Mouse (Mus musculus) lung, embryonic 16.5 days (tissue): ENCODE data around the gene Postn. TPM values are rescaled to one million over a fixed set of nuclear protein-coding genes. Genes with fewer than 3 reads are reported as not detected.

Experiments used
- ATAC-seq: fragments of 200-750 bp; cut with Nextera tagmentation; 2 replicates; pipeline ENCODE4 v1.8.0; 2017; ENCODE audit warnings: low read depth, mild to moderate bottlenecking, moderate library complexity
- H3K27ac ChIP-seq: fragments of 300-500 bp; sonication (generic); 2 replicates; pipeline ENCODE4 v1.5.1; 2014; ENCODE audit warnings: mild to moderate bottlenecking, control low read depth, low read length
- H3K27me3 ChIP-seq: fragments of 300-500 bp; sonication (generic); 2 replicates; pipeline ENCODE4 v1.6.1; 2014; ENCODE audit warnings: low read depth, low read length, mixed read lengths; ENCODE audit not compliant: control insufficient read depth, insufficient read depth
- H3K36me3 ChIP-seq: fragments of 300-500 bp; sonication (generic); 2 replicates; pipeline ENCODE4 v1.6.1; 2014; ENCODE audit warnings: low read length; ENCODE audit not compliant: control insufficient read depth, insufficient read depth
- H3K4me1 ChIP-seq: fragments of 300-500 bp; sonication (generic); replicated peaks from 2 replicates; pipeline ENCODE4 v1.6.1; 2014; ENCODE audit warnings: low read length, mixed read lengths; ENCODE audit not compliant: control insufficient read depth, insufficient read depth
- H3K4me2 ChIP-seq: fragments of 300-500 bp; sonication (generic); 2 replicates; pipeline ENCODE4 v1.6.1; 2014; ENCODE audit warnings: low read depth, low read length, control low read depth
- H3K4me3 ChIP-seq: fragments of 300-500 bp; sonication (generic); 2 replicates; pipeline ENCODE4 v1.5.1; 2014; ENCODE audit warnings: mild to moderate bottlenecking, low read length, control low read depth
- H3K9ac ChIP-seq: fragments of 300-500 bp; sonication (generic); 2 replicates; pipeline ENCODE4 v1.6.1; 2014; ENCODE audit warnings: low read length, control low read depth
- H3K9me3 ChIP-seq: fragments of 300-500 bp; sonication (generic); 2 replicates; pipeline ENCODE4 v1.6.1; 2016; ENCODE audit warnings: low read length; ENCODE audit not compliant: control insufficient read depth
- WGBS: fragments of 180-500 bp; shearing (Covaris S2); extraction: QIAGEN DNeasy Blood & Tissue Kit; methylation state at CpG from one replicate; pipeline ENCODE4 v1.1.7; 2014; 5-methylcytosine and 5-hydroxymethylcytosine counted together
- polyA plus RNA-seq: library from polyadenylated mRNA; unstranded; fragments of >200 nt; fragmentation: Nextera tagmentation; extraction: Ambion mirVana; gene quantifications from 2 replicates; pipeline ENCODE4 v1.2.1, GENCODE M21; 2015

Postn gene
- polyA plus RNA-seq, 1 experiment from 2014 or later: 177 TPM

- WGBS: 38% methylated on average over 6 of the region's 6 CpGs
- H3K36me3 ChIP-seq: no peaks in the 10 kb centered on the region
- H3K9me3 ChIP-seq: no peaks in the 10 kb centered on the region
- H3K27ac ChIP-seq: no peak overlapping the region
- H3K9ac ChIP-seq: no peak overlapping the region
- H3K4me1 ChIP-seq: no peaks in the 10 kb centered on the region
- H3K27me3 ChIP-seq: no peaks in the 10 kb centered on the region
- no peak overlapping the region for H3K4me2 ChIP-seq
- H3K4me3 ChIP-seq: no peak overlapping the region
- peak; percentile 60 for ATAC-seq
Measured at GRCm38 (mm10) chr3:54432167-54432566, 71.3 kb downstream of the Postn start.

GRCm38 (mm10) chr3:54432605-54433004 lies 71.7 kb downstream of the Postn start:
- Histone ChIP-seq H3K27ac (no peak overlapping the region), H3K4me2 (no peak overlapping the region)

GRCm38 (mm10) chr3:54434571-54434970 lies 73.7 kb downstream of the Postn start:
- H3K9me3 ChIP-seq: no peaks in the 10 kb centered on the region
- WGBS: 81% methylated on average over 6 of the region's 6 CpGs
- H3K4me1 ChIP-seq: no peaks in the 10 kb centered on the region
- no peak overlapping the region for H3K27ac ChIP-seq
- no peak overlapping the region for H3K9ac ChIP-seq
- no peak for ATAC-seq
- H3K27me3 ChIP-seq: no peaks in the 10 kb centered on the region
- H3K36me3 ChIP-seq: no peaks in the 10 kb centered on the region
- H3K4me3 ChIP-seq: no peak overlapping the region
- H3K4me2 ChIP-seq: no peak overlapping the region

More at GRCm38 (mm10) chr3:54432605-54433004, 71.7 kb downstream of the Postn start:
- Histone ChIP-seq H3K9ac (no peak overlapping the region), H3K9me3 (no peaks in the 10 kb centered on the region), H3K4me3 (no peak overlapping the region), H3K4me1 (no peaks in the 10 kb centered on the region), H3K27me3 (no peaks in the 10 kb centered on the region), H3K36me3 (no peaks in the 10 kb centered on the region)
- no peak for ATAC-seq
- 69% methylated on average over 4 of the region's 4 CpGs for WGBS

- Histone ChIP-seq H3K4me2 (no peak overlapping the region), H3K9me3 (no peaks in the 10 kb centered on the region), H3K36me3 (no peaks in the 10 kb centered on the region), H3K4me1 (no peaks in the 10 kb centered on the region), H3K27me3 (no peaks in the 10 kb centered on the region), H3K27ac (peak overlapping the region; percentile 32; the same call in 1 of the 2 replicates), H3K4me3 (no peak overlapping the region), H3K9ac (no peak overlapping the region)
- peak; percentile 68; the same call in 1 of the 2 replicates for ATAC-seq
- 36% methylated on average over 1 of the region's 1 CpGs for WGBS
Measured at GRCm38 (mm10) chr3:54436373-54436964, 75.6 kb downstream of the Postn start.

Other genes with a start within 250 kb of the Postn start
- gene Trpc4, start 205.1 kb upstream of the Postn start, polyA plus RNA-seq: 0.06 and 0.11 TPM in 2 replicates